Mouse (Mus musculus): ENCODE measurements around the gene Tmem231. TPM values are rescaled to one million over a fixed set of nuclear protein-coding genes. Genes with fewer than 3 reads are reported as not detected.

The Tmem231 gene
- total RNA-seq, 2 experiments from 2014 or later, result 1.6 to 1.9 TPM

DNA sequence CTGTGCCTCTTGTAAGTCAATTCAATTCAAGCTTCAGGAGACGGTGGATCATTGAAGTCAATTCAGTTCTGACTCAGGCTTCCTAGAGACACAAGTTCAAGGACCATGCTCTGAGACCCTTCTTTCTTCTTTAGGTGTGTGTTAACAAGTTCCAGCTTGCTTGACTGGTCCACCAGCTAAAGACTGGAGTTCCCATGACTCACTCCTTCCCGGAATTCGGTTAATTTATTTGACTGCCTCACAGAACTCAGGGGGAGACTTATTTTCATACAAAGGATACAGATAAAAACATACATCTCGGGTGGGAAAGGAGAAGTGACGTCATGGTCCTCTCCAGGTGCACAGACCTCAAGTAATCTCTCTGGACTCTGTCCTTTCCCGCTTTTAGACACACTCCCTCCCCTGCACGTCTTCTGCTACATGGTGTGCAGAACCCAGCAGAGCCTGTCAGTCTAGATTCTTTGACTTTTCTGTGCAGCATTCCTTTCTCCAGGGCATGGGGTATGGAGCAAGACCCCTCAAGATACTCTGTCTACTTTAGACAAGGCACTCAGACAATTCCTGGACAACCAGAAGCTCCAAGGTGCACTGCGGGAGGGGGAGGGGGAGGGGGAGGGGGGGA, 28.1 kb downstream of the Tmem231 start:
- DNase-seq, result no peak

GRCm38 (mm10) chr8:111902080-111902479, 31.6 kb downstream of the Tmem231 start:
- peak; percentile 63 for DNase-seq

DNA sequence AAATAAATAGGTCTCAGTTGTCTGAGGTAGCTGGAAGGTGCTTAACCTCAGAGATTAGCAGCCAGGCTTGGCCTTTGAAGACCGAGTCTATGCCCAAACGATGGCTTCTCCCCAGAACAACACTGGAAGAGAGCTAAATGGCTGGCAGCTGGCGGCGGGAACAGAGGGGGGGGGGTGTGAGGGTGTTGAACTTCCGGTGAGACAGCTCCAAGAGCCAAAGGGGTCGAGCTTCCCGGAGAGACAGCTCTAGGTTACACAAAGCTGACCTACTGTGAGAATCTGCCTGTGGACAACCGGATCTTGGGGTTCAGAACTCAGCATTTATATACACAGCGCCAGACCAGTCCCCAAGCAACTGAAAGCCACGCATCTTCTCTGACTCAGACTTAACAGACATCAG, 35.1 kb downstream of the Tmem231 start:
- DNase-seq, result no peak

GRCm38 (mm10) chr8:111894955-111895354, 38.7 kb downstream of the Tmem231 start:
- DNase-seq, result no peak

- no peak for DNase-seq
Measured at GRCm38 (mm10) chr8:111892615-111893014, 41.1 kb downstream of the Tmem231 start.

DNA sequence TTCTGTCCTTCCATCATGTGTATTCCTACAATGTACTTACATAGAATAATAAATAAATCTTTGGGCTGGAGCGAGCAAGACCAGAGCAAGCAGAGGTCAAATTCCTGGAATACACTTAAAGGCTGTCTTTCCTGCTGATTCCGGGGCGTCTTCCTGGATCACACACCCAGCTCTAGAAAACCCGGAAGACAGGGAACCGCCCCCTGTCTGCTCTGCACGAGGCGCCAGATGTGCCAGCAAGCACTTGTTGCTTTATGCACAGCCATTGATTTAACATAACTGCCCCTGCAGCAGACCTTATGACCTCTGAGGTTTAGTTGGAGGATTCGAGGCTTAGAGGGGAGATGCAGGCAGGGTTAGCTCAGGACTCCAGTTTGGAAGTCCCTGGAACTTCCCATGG, 41.7 kb downstream of the Tmem231 start:
- DNase-seq, result no peak

- DNase-seq, result no peak
Measured at GRCm38 (mm10) chr8:111890911-111891303, 42.8 kb downstream of the Tmem231 start.

- DNase-seq, result no peak
Measured at GRCm38 (mm10) chr8:111889931-111890910, 43.5 kb downstream of the Tmem231 start.

- DNase-seq, result no peak
Measured at GRCm38 (mm10) chr8:111888091-111888650, 45.5 kb downstream of the Tmem231 start.

DNA sequence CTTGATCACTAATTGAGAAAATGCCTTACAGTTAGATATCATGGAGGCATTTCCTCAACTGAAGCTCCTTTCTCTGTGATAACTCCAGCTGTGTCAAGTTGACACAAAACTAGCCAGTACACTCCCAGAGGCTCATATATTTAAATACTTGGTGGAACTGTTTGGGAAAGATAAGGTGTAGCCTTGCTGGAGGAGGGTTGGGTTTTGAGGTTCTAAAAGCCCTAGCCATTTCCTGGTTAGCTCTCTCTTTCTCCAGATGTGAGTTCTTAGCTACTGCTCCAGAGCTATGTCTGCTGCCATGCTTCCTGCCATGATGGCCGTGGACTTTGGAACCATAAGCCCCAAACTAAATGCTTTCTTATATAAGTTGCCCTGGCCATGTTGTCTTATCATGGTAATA, 46.2 kb downstream of the Tmem231 start:
- no peak for DNase-seq

GRCm38 (mm10) chr8:111883615-111884014, 50.1 kb downstream of the Tmem231 start:
- DNase-seq, result no peak

DNA sequence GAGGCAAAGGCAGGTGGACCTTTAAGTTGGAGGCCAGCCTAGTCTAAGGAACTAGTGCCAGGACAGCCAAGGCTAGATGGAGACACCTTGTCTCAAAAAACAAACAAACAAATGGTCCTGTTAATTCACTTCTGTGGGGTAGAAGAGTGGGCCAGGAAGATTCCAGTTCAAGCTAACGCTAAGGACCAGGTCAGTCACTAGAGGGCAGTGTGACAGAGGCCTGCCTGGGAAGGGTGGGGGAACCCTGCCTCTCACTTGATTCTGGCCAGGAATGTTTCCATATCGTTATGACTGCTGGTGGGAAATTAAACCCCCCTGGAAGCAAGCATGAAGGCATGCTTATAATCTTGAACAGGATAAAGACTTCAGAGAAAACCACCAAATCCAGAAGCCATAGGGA, 52.1 kb downstream of the Tmem231 start:
- peak; percentile 51 for DNase-seq

DNA sequence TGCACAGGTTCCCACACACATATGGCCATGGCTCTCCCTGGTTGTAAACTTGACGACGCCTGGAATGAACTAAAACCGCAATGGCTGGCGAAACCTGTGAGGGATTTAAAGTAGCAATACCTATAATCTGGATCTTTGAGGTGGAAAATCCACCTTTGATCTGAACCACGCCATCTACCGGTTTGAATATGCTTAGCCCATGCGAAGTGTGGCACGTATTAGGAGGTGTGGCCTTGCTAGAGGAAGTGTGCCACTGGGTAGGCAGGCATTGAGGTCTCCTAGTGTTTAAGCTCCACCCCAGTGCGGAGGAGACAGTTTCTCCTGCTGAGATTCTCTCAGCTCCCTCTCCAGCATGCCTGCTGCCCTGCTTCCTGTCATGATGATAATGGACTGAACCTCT, 56.0 kb downstream of the Tmem231 start:
- DNase-seq, result no peak

GRCm38 (mm10) chr8:111876355-111876948, 57.2 kb downstream of the Tmem231 start, which contains the start of gene Tmem170:
Gene Tmem170 (minus strand): TSS chr8:111876750.
- peak; percentile 97 for DNase-seq

DNA sequence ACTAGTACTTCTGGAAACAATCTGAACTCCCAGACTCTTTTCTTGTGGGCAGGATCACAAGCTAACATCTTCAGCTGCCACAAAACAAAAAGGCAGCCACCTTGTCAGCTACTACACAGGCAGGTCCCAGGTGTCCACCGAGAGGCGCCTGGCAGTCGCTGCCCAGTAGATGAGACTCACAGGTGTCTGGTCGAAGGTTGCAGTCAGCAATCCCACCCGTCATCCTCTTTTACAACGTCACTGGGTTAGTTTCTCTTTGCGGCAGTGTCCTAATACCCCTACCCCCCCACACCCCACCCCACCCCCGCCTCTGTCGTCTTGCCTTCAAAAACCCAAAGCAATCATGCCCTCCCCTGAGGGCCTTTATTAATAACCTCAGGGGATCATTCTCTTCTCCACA, 57.9 kb downstream of the Tmem231 start:
- DNase-seq, result no peak

- DNase-seq, result no peak
Measured at GRCm38 (mm10) chr8:111871278-111871677, 62.4 kb downstream of the Tmem231 start.

DNA sequence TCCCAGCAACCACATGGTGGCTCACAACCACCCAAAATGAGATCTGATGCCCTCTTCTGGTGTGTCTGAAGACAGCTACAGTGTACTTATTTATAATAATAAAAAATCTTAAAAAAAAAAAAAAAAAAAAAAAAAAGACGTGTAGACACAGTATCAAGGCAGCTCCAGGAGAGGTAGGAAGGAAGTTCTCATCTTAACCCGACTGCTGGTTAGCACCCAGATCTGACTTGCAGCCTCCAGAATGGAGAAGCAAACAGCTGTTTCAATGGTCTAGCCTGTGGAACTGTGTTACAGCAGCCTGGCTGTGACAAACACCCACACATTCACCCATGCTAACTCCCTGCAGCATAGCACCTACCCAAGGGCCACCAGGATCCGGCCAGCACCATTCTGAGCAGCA, 63.3 kb downstream of the Tmem231 start:
- DNase-seq, result no peak

DNA sequence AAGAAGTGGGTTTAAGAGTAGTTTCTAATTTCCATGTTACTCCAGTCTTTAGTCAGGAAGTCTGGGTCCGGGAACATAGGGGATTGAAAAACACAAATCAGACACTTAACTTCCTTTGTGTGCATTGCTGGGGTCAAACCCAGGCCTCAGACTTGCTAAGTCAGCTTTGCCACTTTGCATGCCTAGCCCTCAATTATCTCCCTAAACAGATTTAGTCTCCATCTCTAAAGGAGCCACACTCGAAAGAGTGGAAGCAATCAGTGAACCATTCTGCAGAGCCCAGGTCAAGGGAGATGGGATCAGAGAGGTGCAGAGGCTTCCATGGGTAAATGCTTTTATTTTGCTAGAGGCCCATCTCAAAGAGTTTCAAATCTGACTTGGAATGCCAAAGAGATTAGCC, 65.0 kb downstream of the Tmem231 start:
- no peak for DNase-seq

DNA sequence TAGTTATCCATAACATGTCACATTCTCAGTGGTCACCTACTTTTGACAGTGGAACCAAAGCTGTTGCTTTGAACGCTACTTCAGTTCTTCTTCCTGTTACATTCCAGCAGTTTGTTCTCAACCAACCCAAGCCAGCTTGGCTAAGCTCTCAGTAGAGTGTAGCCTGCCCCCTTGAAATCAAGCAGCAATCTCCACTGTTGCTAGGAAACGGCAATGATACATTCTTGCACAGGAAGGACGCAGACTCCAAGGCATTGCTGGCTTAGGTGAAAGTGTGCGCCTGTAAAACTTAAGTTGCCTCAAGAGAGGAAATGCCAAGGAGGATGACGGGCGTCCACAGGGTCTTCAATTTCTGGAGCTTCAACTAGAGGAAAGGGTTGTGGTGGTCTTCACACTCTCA, 67.8 kb downstream of the Tmem231 start:
- no peak for DNase-seq

GRCm38 (mm10) chr8:111865130-111865852, 68.4 kb downstream of the Tmem231 start:
- DNase-seq, result no peak

DNA sequence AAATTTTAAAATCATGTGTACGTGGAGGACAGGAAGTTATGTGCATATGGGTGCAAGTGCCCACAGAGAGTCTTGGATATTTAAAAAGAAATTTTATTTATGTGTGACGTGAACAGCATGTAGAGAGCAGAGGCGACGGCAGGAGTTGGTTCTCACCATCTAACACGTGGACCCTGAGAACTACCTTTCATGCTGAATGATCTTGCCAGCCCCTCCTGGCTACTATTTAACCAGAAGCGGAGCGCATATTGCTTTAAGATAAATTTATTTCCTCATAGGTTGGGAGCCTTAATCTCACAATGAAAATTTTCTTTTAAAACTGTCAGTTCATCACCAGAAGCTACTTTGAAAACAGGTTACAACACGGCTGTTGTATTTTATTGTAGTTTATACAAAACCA, 69.0 kb downstream of the Tmem231 start:
- DNase-seq, result no peak

- DNase-seq, result no peak
Measured at GRCm38 (mm10) chr8:111863280-111863679, 70.4 kb downstream of the Tmem231 start.

Data from gastrocnemius, postnatal 10 days (tissue).